Mouse (Mus musculus) embryonic stem cell, embryonic (primary cell): ENCODE measurements at regions not wholly inside any gene's neighbourhood (a gene's known extent, or its start where the extent isn't known, plus 50 kb on each side); places are given as distances from the start of the nearest gene placed in this dataset.

ENCODE experiments used
- CTCF ChIA-PET, 4 experiments: fragments of 300-600 bp in 2 of 4; fragments of 350-600 bp in 2 of 4; sonication (Branson Sonifier 250); formaldehyde crosslinking; loops; one replicate each; lab custom pipeline; 2022; ENCODE audit warnings: inconsistent platforms in 2 of 4; lab: Charles Lee
- POLR2A ChIA-PET, 4 experiments: fragments of 300-600 bp in 2 of 4; fragments of 350-600 bp in 2 of 4; sonication (Branson Sonifier 250); formaldehyde crosslinking; loops; one replicate each; lab custom pipeline; 2022; ENCODE audit warnings: antibody characterized with exemption in 4 of 4, inconsistent platforms in 1 of 4; lab: Charles Lee

GRCm38 (mm10) chr3:50881437-50882248, 342.6 kb upstream of the Noct start:
- ChIA-PET CTCF (no interaction called here), POLR2A (interaction anchor here in 2 of 4 experiments (0.6 to 1.2 kb wide), 2 partner anchors 264 to 438 kb away, joined by 3 read pairs; no protein-coding TSS in a partner anchor)

GRCm38 (mm10) chr3:50882249-50882733, 342.0 kb upstream of the Noct start:
- ChIA-PET POLR2A (interaction anchor here in 2 of 4 experiments (0.6 to 1.2 kb wide), 2 partner anchors 264 to 438 kb away, joined by 3 read pairs; no protein-coding TSS in a partner anchor), CTCF (no interaction called here)

- POLR2A ChIA-PET, result no interaction called here
- CTCF ChIA-PET, result no interaction called here
These were observed 337.9 kb upstream of the Noct start for GRCm38 (mm10) chr3:50886336-50886735.

- POLR2A ChIA-PET, result no interaction called here
- CTCF ChIA-PET, result no interaction called here
These were observed 337.2 kb upstream of the Noct start for GRCm38 (mm10) chr3:50887002-50887401.

- POLR2A ChIA-PET, result interaction anchor here in 1 of 4 experiments (0.6 kb wide), 1 partner anchor 970 kb away, joined by 3 read pairs; no protein-coding TSS in a partner anchor
These were observed 335.6 kb upstream of the Noct start for GRCm38 (mm10) chr3:50888571-50889210.

GRCm38 (mm10) chr3:50890537-50890936, 333.7 kb upstream of the Noct start:
- CTCF ChIA-PET, result no interaction called here

More at GRCm38 (mm10) chr3:50888571-50889210, 335.6 kb upstream of the Noct start:
- CTCF ChIA-PET, result interaction anchor here in 1 of 4 experiments (0.7 kb wide), 1 partner anchor 469 kb away, joined by 3 read pairs; no protein-coding TSS in a partner anchor

GRCm38 (mm10) chr3:50898179-50898578, 326.1 kb upstream of the Noct start:
- CTCF ChIA-PET, result no interaction called here
- POLR2A ChIA-PET, result no interaction called here

More at GRCm38 (mm10) chr3:50890537-50890936, 333.7 kb upstream of the Noct start:
- POLR2A ChIA-PET, result no interaction called here

- ChIA-PET POLR2A (no interaction called here), CTCF (no interaction called here)
These were observed 324.4 kb upstream of the Noct start for GRCm38 (mm10) chr3:50899830-50900350.

- POLR2A ChIA-PET, result no interaction called here
- CTCF ChIA-PET, result no interaction called here
These were observed 323.7 kb upstream of the Noct start for GRCm38 (mm10) chr3:50900566-50900965.

GRCm38 (mm10) chr3:50901321-50901720, 322.9 kb upstream of the Noct start:
- POLR2A ChIA-PET, result no interaction called here
- CTCF ChIA-PET, result no interaction called here

GRCm38 (mm10) chr3:50902933-50903332, 321.3 kb upstream of the Noct start:
- CTCF ChIA-PET, result no interaction called here
- POLR2A ChIA-PET, result no interaction called here

GRCm38 (mm10) chr3:50904716-50905116, 319.5 kb upstream of the Noct start:
- ChIA-PET CTCF (interaction anchor here in 3 of 4 experiments (0.6 to 2.6 kb wide), 6 partner anchors 12 to 604 kb away, joined by 3 to 9 read pairs (median 3); no protein-coding TSS in a partner anchor), POLR2A (interaction anchor here in 2 of 4 experiments (0.6 kb wide), 2 partner anchors 55 to 269 kb away, joined by 5 to 6 read pairs; no protein-coding TSS in a partner anchor)

- ChIA-PET CTCF (interaction anchor here in 3 of 4 experiments (0.6 to 2.6 kb wide), 10 partner anchors 99 to 878 kb away, joined by 3 to 9 read pairs (median 3); partner anchors contain the start of gene Slc7a11 (in 1 of the 3)), POLR2A (no interaction called here)
These were observed 318.8 kb upstream of the Noct start for GRCm38 (mm10) chr3:50905274-50905992.

GRCm38 (mm10) chr3:50905993-50906831, 318.0 kb upstream of the Noct start:
- POLR2A ChIA-PET, result interaction anchor here in 1 of 4 experiments (1.5 kb wide), 1 partner anchor 11 kb away, joined by 4 read pairs; no protein-coding TSS in a partner anchor
- CTCF ChIA-PET, result interaction anchor here (0.6 to 2.6 kb wide), 16 partner anchors 10 to 879 kb away, joined by 3 to 9 read pairs (median 4); partner anchors contain the start of gene Slc7a11 (in 1 of the 4)

- ChIA-PET CTCF (interaction anchor here in 1 of 4 experiments (0.6 kb wide), 1 partner anchor 644 kb away, joined by 3 read pairs; no protein-coding TSS in a partner anchor), POLR2A (no interaction called here)
These were observed 311.2 kb upstream of the Noct start for GRCm38 (mm10) chr3:50912980-50913518.

GRCm38 (mm10) chr3:50914866-50915365, 309.3 kb upstream of the Noct start:
- POLR2A ChIA-PET, result no interaction called here
- CTCF ChIA-PET, result no interaction called here

- ChIA-PET CTCF (interaction anchor here in 2 of 4 experiments (0.6 to 0.9 kb wide), 2 partner anchors 10 to 12 kb away, joined by 3 read pairs; no protein-coding TSS in a partner anchor), POLR2A (interaction anchor here in 1 of 4 experiments (1.5 kb wide), 1 partner anchor 10 kb away, joined by 4 read pairs; no protein-coding TSS in a partner anchor)
These were observed 307.9 kb upstream of the Noct start for GRCm38 (mm10) chr3:50916305-50916854.
